Mouse (Mus musculus) heart, adult 2 months (tissue): ENCODE results near the gene Jmjd4.

Source experiments
- CTCF ChIP-seq: fragments of 200-600 bp; IDR thresholded peaks from 2 replicates; pipeline ENCODE4 v1.8.1; 2022; ENCODE audit warnings: antibody characterized with exemption, mild to moderate bottlenecking, moderate library complexity
- POLR2A ChIP-seq: fragments of 200-500 bp; IDR thresholded peaks from 2 replicates; pipeline ENCODE4 v1.6.1; 2011; ENCODE audit warnings: mild to moderate bottlenecking, low read depth, low read length, control low read depth; ENCODE audit not compliant: insufficient read depth

DNA sequence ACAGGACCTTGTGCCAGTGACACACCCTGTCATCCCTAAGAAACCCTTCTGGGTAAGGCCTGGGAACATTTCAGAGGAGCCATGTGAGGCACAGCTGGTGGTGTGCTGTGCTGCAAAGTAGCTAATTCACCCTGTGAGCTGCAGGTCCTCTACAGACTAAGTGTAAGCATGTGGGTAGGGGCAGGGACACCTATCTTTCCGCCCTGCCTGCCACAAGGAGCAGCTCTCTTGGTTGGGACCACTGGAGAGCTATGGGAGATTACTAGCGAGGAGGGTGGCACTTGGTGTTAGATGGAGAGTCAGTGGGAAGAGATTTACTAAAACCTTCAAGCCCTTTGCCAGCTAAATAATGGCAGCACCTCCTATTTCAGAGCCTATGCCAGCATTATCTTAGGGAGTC is 7.0 kb downstream of the Jmjd4 start:
- TF ChIP-seq CTCF (no peak), POLR2A (no peak)
